Mouse (Mus musculus) heart, adult 2 months (tissue): Measurements from ENCODE around the gene Fbxo24.

Experiments used
- CTCF ChIP-seq: fragments of 200-600 bp; IDR thresholded peaks from 2 replicates; pipeline ENCODE4 v1.8.1; 2022; ENCODE audit warnings: antibody characterized with exemption, mild to moderate bottlenecking, moderate library complexity
- EP300 ChIP-seq: fragments of 200-500 bp; IDR thresholded peaks from 2 replicates; pipeline ENCODE4 v1.6.1; 2011; ENCODE audit warnings: low read depth, low read length, control low read depth; ENCODE audit not compliant: insufficient read depth
- POLR2A ChIP-seq: fragments of 200-500 bp; IDR thresholded peaks from 2 replicates; pipeline ENCODE4 v1.6.1; 2011; ENCODE audit warnings: mild to moderate bottlenecking, low read depth, low read length, control low read depth; ENCODE audit not compliant: insufficient read depth

DNA sequence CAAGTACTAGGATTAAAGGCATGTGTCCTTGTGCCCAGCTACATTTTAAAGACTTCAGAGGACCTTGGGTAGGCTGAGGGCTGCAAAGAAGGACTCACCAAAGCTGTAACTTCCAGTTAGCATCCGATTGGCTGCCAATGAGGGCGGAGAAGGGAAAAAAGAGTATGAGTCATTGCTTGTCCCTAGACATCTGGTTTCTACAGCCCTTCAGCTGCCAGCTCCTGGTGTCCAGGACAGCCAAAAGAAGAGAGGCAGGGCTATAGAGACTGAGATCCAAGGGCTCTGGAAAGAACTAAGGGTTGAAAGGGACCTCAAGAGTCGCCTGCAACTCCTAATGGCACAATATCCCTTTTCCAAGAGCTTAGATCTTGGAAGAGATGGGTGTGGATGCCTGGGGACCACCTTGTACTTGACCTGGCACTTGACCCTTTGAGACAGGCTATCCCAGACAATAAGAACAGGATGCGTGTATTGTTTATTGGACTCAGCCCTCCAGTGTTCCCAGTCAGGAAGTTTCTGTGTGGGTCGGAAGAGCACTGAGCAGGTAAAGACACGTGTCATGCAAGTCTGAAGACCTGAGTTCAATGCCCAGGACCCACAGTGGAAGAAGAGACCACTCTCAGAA is 31.4 kb upstream of the Fbxo24 start:
- TF ChIP-seq POLR2A (peak; percentile 52), CTCF (no peak), EP300 (peak; percentile 78)
